Mouse (Mus musculus): ENCODE results near the gene A830018L16Rik. TPM values are rescaled to one million over a fixed set of nuclear protein-coding genes. Genes with fewer than 3 reads are reported as not detected.

A830018L16Rik gene
- polyA plus RNA-seq, 1 experiment from 2014 or later = 5.8 TPM

DNA sequence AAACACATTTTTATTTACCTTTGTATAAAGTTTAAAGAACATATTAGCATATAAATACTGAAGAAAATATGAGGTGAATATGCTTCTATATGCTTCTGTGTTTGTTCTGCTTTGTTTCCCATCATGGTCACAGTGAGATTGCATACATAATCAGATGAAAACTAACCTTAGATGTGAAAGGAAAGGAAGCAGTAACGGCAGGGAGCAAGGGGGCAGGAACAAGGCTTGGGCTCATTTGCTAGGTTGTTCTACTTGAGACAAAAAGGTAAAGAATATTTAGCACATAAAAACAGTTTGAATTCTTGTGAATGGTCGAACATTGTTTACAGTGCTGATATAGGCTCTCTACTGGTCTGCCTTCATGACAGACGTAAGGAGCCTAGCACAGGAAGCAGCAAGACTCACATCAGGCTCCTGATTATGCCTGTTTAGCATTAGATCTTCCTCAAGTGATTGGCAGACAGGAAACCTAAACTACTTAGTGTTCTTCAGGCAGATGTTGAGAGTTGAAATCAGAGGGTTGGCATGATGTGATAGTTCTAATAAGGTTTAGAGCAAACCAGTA lies 244.2 kb downstream of the A830018L16Rik start:
- H3K27me3 ChIP-seq (replicated peaks) = no peaks in the 10 kb centered on the region
- 40% methylated on average over 3 of the region's 3 CpGs for WGBS
- no peaks in the 10 kb centered on the region for H3K4me1 ChIP-seq (replicated peaks)
- H3K4me3 ChIP-seq (replicated peaks) = no peak overlapping the region
- H3K9ac ChIP-seq = no peak overlapping the region
- H3K27ac ChIP-seq = no peak overlapping the region
- no peaks in the 10 kb centered on the region for H3K9me3 ChIP-seq
- H3K4me2 ChIP-seq (replicated peaks) = no peak overlapping the region
- no peak for ATAC-seq
- H3K36me3 ChIP-seq = no peaks in the 10 kb centered on the region

DNA sequence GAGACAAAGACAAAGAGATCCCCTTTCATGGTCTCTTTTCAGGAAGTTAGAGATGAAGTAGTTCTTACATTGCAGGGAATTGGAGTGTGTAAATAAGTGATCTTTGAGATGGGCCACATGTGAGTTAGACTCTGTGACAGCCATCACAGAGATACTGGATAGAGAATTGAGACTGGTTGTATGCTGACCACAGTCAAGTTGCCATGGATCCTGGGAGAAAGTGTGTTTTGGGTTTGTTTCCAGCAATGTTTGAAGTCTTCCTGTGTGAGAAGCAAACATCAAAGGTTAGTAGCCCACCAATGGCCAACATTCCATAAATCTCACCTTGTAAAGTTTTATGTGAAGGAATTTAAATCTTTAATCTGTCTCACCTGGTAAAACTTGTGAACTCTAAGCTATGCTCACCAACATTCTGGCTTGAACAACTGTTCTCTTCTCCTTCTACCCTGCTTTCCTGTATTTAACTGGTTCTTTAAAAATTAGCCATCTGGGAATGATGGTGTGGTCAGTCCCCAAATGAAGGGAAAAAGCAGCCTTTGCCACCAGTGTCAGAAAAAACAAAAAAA lies 330.9 kb downstream of the A830018L16Rik start:
- Histone ChIP-seq H3K9me3 (no peaks in the 10 kb centered on the region), H3K27ac (no peak overlapping the region), H3K27me3 (replicated peaks) (no peaks in the 10 kb centered on the region)

GRCm38 (mm10) chr1:11748424-11748823 lies 334.5 kb downstream of the A830018L16Rik start:
- Histone ChIP-seq H3K9ac (no peak overlapping the region), H3K27ac (no peak overlapping the region), H3K27me3 (replicated peaks) (no peaks in the 10 kb centered on the region), H3K9me3 (no peaks in the 10 kb centered on the region), H3K36me3 (no peaks in the 10 kb centered on the region), H3K4me3 (replicated peaks) (no peak overlapping the region), H3K4me2 (replicated peaks) (no peak overlapping the region), H3K4me1 (replicated peaks) (no peaks in the 10 kb centered on the region)
- 69% methylated on average over 2 of the region's 2 CpGs for WGBS
- no peak for ATAC-seq

More for the DNA sequence above, 330.9 kb downstream of the A830018L16Rik start:
- no peak overlapping the region for H3K4me3 ChIP-seq (replicated peaks)
- ATAC-seq = no peak
- H3K4me2 ChIP-seq (replicated peaks) = no peak overlapping the region
- no peaks in the 10 kb centered on the region for H3K4me1 ChIP-seq (replicated peaks)
- no peak overlapping the region for H3K9ac ChIP-seq
- no peaks in the 10 kb centered on the region for H3K36me3 ChIP-seq

- Histone ChIP-seq H3K4me3 (replicated peaks) (no peak overlapping the region), H3K27me3 (replicated peaks) (no peaks in the 10 kb centered on the region), H3K4me1 (replicated peaks) (no peaks in the 10 kb centered on the region), H3K4me2 (replicated peaks) (no peak overlapping the region), H3K36me3 (no peaks in the 10 kb centered on the region), H3K27ac (no peak overlapping the region), H3K9ac (no peak overlapping the region), H3K9me3 (no peaks in the 10 kb centered on the region)
- ATAC-seq = no peak
Measured at GRCm38 (mm10) chr1:11750065-11750464, 336.2 kb downstream of the A830018L16Rik start.

- Histone ChIP-seq H3K36me3 (no peaks in the 10 kb centered on the region), H3K27me3 (replicated peaks) (no peaks in the 10 kb centered on the region), H3K4me1 (replicated peaks) (no peaks in the 10 kb centered on the region), H3K9me3 (no peaks in the 10 kb centered on the region), H3K27ac (no peak overlapping the region), H3K4me2 (replicated peaks) (no peak overlapping the region), H3K4me3 (replicated peaks) (no peak overlapping the region), H3K9ac (no peak overlapping the region)
- no peak for ATAC-seq
- WGBS = 55% methylated on average over 2 of the region's 2 CpGs
Measured at GRCm38 (mm10) chr1:11750607-11751006, 336.7 kb downstream of the A830018L16Rik start.

DNA sequence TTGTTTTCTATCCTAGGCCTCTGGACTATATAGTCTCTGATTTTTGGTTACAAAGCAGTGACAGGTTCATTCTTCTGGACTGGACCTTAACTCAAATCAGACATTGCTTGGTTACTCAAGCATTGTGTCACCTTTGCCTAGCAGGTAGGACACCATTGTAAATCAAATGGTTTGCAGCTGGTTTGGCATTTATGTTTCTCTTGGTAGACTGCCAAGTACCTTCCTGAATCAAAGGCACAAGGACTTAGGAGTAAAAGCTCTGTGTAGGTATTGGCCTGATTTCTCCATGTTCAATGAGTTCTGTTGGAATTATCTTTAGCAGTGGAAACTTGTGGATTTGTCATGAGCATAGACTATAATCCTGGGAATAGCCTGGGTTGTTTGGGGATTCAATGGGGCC lies 338.1 kb downstream of the A830018L16Rik start:
- Histone ChIP-seq H3K27ac (no peak overlapping the region), H3K4me1 (replicated peaks) (no peaks in the 10 kb centered on the region), H3K9ac (no peak overlapping the region), H3K4me3 (replicated peaks) (no peak overlapping the region), H3K27me3 (replicated peaks) (no peaks in the 10 kb centered on the region), H3K9me3 (no peaks in the 10 kb centered on the region), H3K36me3 (no peaks in the 10 kb centered on the region), H3K4me2 (replicated peaks) (no peak overlapping the region)
- ATAC-seq = no peak

DNA sequence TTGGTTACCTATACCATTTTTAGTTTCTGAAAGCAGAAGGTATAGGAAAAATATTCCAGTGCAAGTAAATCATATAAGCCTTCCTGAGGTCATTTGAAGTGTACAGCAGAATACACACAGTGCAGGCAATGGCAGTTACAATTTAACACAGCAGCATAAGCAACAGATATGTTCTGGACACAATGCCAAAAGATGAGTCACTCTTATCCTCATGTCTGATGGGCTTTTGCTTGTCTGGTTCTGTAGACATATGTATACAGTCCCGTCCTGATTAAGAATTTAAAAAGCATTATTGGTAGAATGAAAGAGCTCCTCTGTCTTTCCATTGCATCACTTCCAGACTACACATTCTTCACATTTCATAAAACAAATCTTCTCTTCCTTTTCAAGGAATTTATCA lies 374.4 kb downstream of the A830018L16Rik start:
- H3K9me3 ChIP-seq = no peaks in the 10 kb centered on the region
- peak; percentile 68; the same call in 1 of the 2 replicates for ATAC-seq
- H3K27ac ChIP-seq = no peak overlapping the region
- H3K4me1 ChIP-seq (replicated peaks) = no peaks in the 10 kb centered on the region
- H3K4me2 ChIP-seq (replicated peaks) = no peak overlapping the region
- H3K27me3 ChIP-seq (replicated peaks) = no peaks in the 10 kb centered on the region
- H3K36me3 ChIP-seq = no peaks in the 10 kb centered on the region
- no peak overlapping the region for H3K9ac ChIP-seq
- 32% methylated on average over 1 of the region's 1 CpGs for WGBS
- no peak overlapping the region for H3K4me3 ChIP-seq (replicated peaks)

DNA sequence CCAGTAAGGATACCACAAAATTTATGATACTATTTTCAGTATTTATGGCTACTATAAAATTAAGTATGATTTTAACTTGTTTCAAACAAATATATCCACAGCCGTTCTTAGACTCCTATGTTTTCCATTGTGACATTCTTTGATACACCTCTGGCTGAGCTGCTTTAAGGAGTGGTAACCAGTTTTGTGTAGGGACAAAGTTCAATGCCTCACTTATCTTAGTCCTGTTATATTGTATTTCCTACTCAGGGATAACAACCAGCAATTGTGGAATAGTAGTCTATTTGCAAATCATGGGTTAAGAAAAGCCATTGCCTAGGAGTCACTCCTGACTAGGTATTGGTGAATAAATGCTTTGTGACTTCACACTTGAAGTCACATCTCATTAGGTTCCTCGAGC lies 378.9 kb downstream of the A830018L16Rik start:
- Histone ChIP-seq H3K27ac (no peak overlapping the region), H3K27me3 (replicated peaks) (no peaks in the 10 kb centered on the region), H3K36me3 (no peaks in the 10 kb centered on the region), H3K9ac (no peak overlapping the region), H3K4me2 (replicated peaks) (no peak overlapping the region), H3K4me3 (replicated peaks) (no peak overlapping the region), H3K9me3 (no peaks in the 10 kb centered on the region), H3K4me1 (replicated peaks) (no peaks in the 10 kb centered on the region)
- ATAC-seq = peak; percentile 66
- WGBS = 61% methylated on average over 2 of the region's 2 CpGs

DNA sequence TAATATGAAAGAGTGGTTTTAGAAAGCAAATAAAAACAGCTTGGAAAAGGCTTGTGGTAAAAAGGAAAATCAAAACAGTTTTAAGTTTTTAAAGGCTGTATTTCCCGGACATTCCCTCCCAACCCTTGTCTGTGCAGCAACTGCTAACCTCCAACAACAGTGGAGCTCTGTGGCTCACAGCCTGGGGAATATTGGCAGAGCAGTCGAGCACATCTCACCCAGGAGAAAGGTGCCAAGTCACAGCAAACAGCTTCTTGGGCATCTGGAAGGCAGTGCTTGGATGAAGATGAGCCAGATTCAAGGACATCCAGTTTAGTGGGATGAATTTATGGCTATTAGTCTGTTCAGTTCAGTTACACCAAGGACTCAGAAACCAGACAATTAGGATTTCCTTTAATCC lies 381.8 kb downstream of the A830018L16Rik start:
- no peaks in the 10 kb centered on the region for H3K4me1 ChIP-seq (replicated peaks)
- H3K27me3 ChIP-seq (replicated peaks) = no peaks in the 10 kb centered on the region
- 74% methylated on average over 2 of the region's 2 CpGs for WGBS

GRCm38 (mm10) chr1:11872847-11873246 lies 458.9 kb downstream of the A830018L16Rik start:
- no peak overlapping the region for H3K27ac ChIP-seq
- ATAC-seq = no peak
- no peaks in the 10 kb centered on the region for H3K36me3 ChIP-seq
- no peak overlapping the region for H3K9ac ChIP-seq
- H3K27me3 ChIP-seq (replicated peaks) = no peaks in the 10 kb centered on the region
- no peak overlapping the region for H3K4me3 ChIP-seq (replicated peaks)
- 84% methylated on average over 4 of the region's 4 CpGs for WGBS
- no peak overlapping the region for H3K4me2 ChIP-seq (replicated peaks)
- no peaks in the 10 kb centered on the region for H3K9me3 ChIP-seq
- no peaks in the 10 kb centered on the region for H3K4me1 ChIP-seq (replicated peaks)

More for the DNA sequence above, 381.8 kb downstream of the A830018L16Rik start:
- ATAC-seq = no peak
- Histone ChIP-seq H3K9ac (no peak overlapping the region), H3K4me3 (replicated peaks) (no peak overlapping the region), H3K4me2 (replicated peaks) (no peak overlapping the region), H3K9me3 (no peaks in the 10 kb centered on the region), H3K27ac (no peak overlapping the region), H3K36me3 (no peaks in the 10 kb centered on the region)

GRCm38 (mm10) chr1:11873573-11873972 lies 459.7 kb downstream of the A830018L16Rik start:
- Histone ChIP-seq H3K9ac (no peak overlapping the region), H3K9me3 (no peaks in the 10 kb centered on the region), H3K4me2 (replicated peaks) (no peak overlapping the region), H3K27me3 (replicated peaks) (no peaks in the 10 kb centered on the region), H3K36me3 (no peaks in the 10 kb centered on the region), H3K27ac (no peak overlapping the region), H3K4me3 (replicated peaks) (no peak overlapping the region), H3K4me1 (replicated peaks) (no peaks in the 10 kb centered on the region)
- 70% methylated on average over 1 of the region's 1 CpGs for WGBS
- ATAC-seq = no peak

GRCm38 (mm10) chr1:11881706-11882105 lies 467.8 kb downstream of the A830018L16Rik start:
- H3K9ac ChIP-seq = no peak overlapping the region
- no peaks in the 10 kb centered on the region for H3K9me3 ChIP-seq
- no peaks in the 10 kb centered on the region for H3K27me3 ChIP-seq (replicated peaks)
- 33% methylated on average over 2 of the region's 2 CpGs for WGBS
- ATAC-seq = no peak
- H3K36me3 ChIP-seq = no peaks in the 10 kb centered on the region
- no peaks in the 10 kb centered on the region for H3K4me1 ChIP-seq (replicated peaks)
- no peak overlapping the region for H3K4me2 ChIP-seq (replicated peaks)
- no peak overlapping the region for H3K4me3 ChIP-seq (replicated peaks)
- H3K27ac ChIP-seq = no peak overlapping the region

DNA sequence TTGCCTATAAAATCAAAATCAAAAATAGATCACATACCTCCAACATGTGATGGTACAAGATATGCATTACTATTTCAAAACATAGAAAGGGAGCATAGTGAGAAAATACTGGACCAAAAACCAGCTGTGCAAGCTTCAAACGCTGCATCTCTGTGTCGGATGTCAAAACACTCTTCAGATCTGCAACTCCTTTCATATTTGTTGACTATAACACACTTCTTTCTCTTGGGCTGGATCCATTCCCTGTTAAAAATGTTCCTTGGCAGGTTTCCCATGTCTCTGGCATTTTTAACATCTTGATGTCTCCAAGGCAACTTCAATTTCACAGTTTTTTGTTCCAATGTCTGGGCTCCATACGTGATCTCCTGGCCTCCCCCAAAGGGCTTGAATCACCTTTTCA lies 481.8 kb downstream of the A830018L16Rik start:
- H3K4me1 ChIP-seq (replicated peaks) = no peaks in the 10 kb centered on the region
- H3K9me3 ChIP-seq = no peaks in the 10 kb centered on the region
- no peak overlapping the region for H3K9ac ChIP-seq
- H3K4me3 ChIP-seq (replicated peaks) = no peak overlapping the region
- H3K4me2 ChIP-seq (replicated peaks) = no peak overlapping the region
- no peak overlapping the region for H3K27ac ChIP-seq
- 50% methylated on average over 3 of the region's 3 CpGs for WGBS
- H3K36me3 ChIP-seq = no peaks in the 10 kb centered on the region
- no peak for ATAC-seq
- H3K27me3 ChIP-seq (replicated peaks) = no peaks in the 10 kb centered on the region
